Mouse (Mus musculus): ENCODE data around the gene Magix.
A peak's percentile ranks its signal among the peaks of the same experiment; 100 is the strongest.

The Magix gene

GRCm38 (mm10) chrX:7670390-7670881 lies 10.6 kb downstream of the Magix start:
- H3K36me3 ChIP-seq (ENCODE audit: insufficient read depth, low read length): peaks cover 25% of the 10 kb centered on the region
- no peak for TF ChIP-seq NANOG (IDR thresholded peaks at IDR 0.05; ENCODE audit: borderline replicate concordance, low read length)
- TF ChIP-seq CTCF (conservative IDR thresholded peaks at IDR 0.05; ENCODE audit: low read length): no peak
- TF ChIP-seq POU5F1 (IDR thresholded peaks at IDR 0.05; ENCODE audit: borderline replicate concordance, low read length): no peak
- H3K27me3 ChIP-seq (ENCODE audit: insufficient read depth, low read length): no peaks in the 10 kb centered on the region
- H3K9me3 ChIP-seq (ENCODE audit: low read length): no peaks in the 10 kb centered on the region
- peaks cover 67% of the 10 kb centered on the region for H3K4me1 ChIP-seq (replicated peaks; ENCODE audit: low read depth, low read length)
- H3K4me3 ChIP-seq (replicated peaks; ENCODE audit: low read length): peak overlapping the region; percentile 86

- TF ChIP-seq CTCF (conservative IDR thresholded peaks at IDR 0.05; ENCODE audit: low read length) (no peak), POU5F1 (IDR thresholded peaks at IDR 0.05; ENCODE audit: borderline replicate concordance, low read length) (no peak)
Observed at GRCm38 (mm10) chrX:7665739-7666502, 15.1 kb downstream of the Magix start.

GRCm38 (mm10) chrX:7664791-7665190 lies 16.3 kb downstream of the Magix start:
- peaks cover 44% of the 10 kb centered on the region for H3K4me1 ChIP-seq (replicated peaks; ENCODE audit: low read depth, low read length)
- 0 out of 2 replicates have a peak overlapping the region, but pooled peaks have one; percentile 7 for H3K4me3 ChIP-seq (replicated peaks; ENCODE audit: low read length)
- H3K36me3 ChIP-seq (ENCODE audit: insufficient read depth, low read length): peaks cover 28% of the 10 kb centered on the region
- no peaks in the 10 kb centered on the region for H3K27me3 ChIP-seq (ENCODE audit: insufficient read depth, low read length)
- H3K9me3 ChIP-seq (ENCODE audit: low read length): no peaks in the 10 kb centered on the region
- TF ChIP-seq NANOG (IDR thresholded peaks at IDR 0.05; ENCODE audit: borderline replicate concordance, low read length) (no peak), POU5F1 (IDR thresholded peaks at IDR 0.05; ENCODE audit: borderline replicate concordance, low read length) (no peak), CTCF (conservative IDR thresholded peaks at IDR 0.05; ENCODE audit: low read length) (no peak)

More at GRCm38 (mm10) chrX:7665739-7666502, 15.1 kb downstream of the Magix start:
- Histone ChIP-seq H3K9me3 (ENCODE audit: low read length) (no peaks in the 10 kb centered on the region), H3K4me1 (replicated peaks; ENCODE audit: low read depth, low read length) (peaks cover 44% of the 10 kb centered on the region), H3K4me3 (replicated peaks; ENCODE audit: low read length) (0 out of 2 replicates have a peak overlapping the region, but pooled peaks have one; percentile 3), H3K27me3 (ENCODE audit: insufficient read depth, low read length) (no peaks in the 10 kb centered on the region), H3K36me3 (ENCODE audit: insufficient read depth, low read length) (peaks cover 28% of the 10 kb centered on the region)

GRCm38 (mm10) chrX:7662936-7663335 lies 18.1 kb downstream of the Magix start:
- TF ChIP-seq POU5F1 (IDR thresholded peaks at IDR 0.05; ENCODE audit: borderline replicate concordance, low read length) (no peak), NANOG (IDR thresholded peaks at IDR 0.05; ENCODE audit: borderline replicate concordance, low read length) (no peak), CTCF (conservative IDR thresholded peaks at IDR 0.05; ENCODE audit: low read length) (no peak)
- peaks cover 50% of the 10 kb centered on the region for H3K4me1 ChIP-seq (replicated peaks; ENCODE audit: low read depth, low read length)
- no peaks in the 10 kb centered on the region for H3K27me3 ChIP-seq (ENCODE audit: insufficient read depth, low read length)
- no peaks in the 10 kb centered on the region for H3K9me3 ChIP-seq (ENCODE audit: low read length)
- peaks cover 14% of the 10 kb centered on the region for H3K36me3 ChIP-seq (ENCODE audit: insufficient read depth, low read length)
- H3K4me3 ChIP-seq (replicated peaks; ENCODE audit: low read length): no peak overlapping the region

GRCm38 (mm10) chrX:7661086-7661485 lies 20.0 kb downstream of the Magix start:
- TF ChIP-seq POU5F1 (IDR thresholded peaks at IDR 0.05; ENCODE audit: borderline replicate concordance, low read length) (no peak), CTCF (conservative IDR thresholded peaks at IDR 0.05; ENCODE audit: low read length) (no peak), NANOG (IDR thresholded peaks at IDR 0.05; ENCODE audit: borderline replicate concordance, low read length) (no peak)
- peaks cover 38% of the 10 kb centered on the region for H3K4me1 ChIP-seq (replicated peaks; ENCODE audit: low read depth, low read length)
- no peaks in the 10 kb centered on the region for H3K27me3 ChIP-seq (ENCODE audit: insufficient read depth, low read length)
- H3K4me3 ChIP-seq (replicated peaks; ENCODE audit: low read length): no peak overlapping the region
- H3K9me3 ChIP-seq (ENCODE audit: low read length): no peaks in the 10 kb centered on the region
- peaks cover 3% of the 10 kb centered on the region; the same call in 1 of the 2 replicates for H3K36me3 ChIP-seq (ENCODE audit: insufficient read depth, low read length)

- peaks cover 22% of the 10 kb centered on the region for H3K4me1 ChIP-seq (replicated peaks; ENCODE audit: low read depth, low read length)
- peak overlapping the region; percentile 69 for H3K4me3 ChIP-seq (replicated peaks; ENCODE audit: low read length)
- no peaks in the 10 kb centered on the region for H3K27me3 ChIP-seq (ENCODE audit: insufficient read depth, low read length)
- no peaks in the 10 kb centered on the region for H3K9me3 ChIP-seq (ENCODE audit: low read length)
- no peak for TF ChIP-seq POU5F1 (IDR thresholded peaks at IDR 0.05; ENCODE audit: borderline replicate concordance, low read length)
- no peak for TF ChIP-seq NANOG (IDR thresholded peaks at IDR 0.05; ENCODE audit: borderline replicate concordance, low read length)
- no peak for TF ChIP-seq CTCF (conservative IDR thresholded peaks at IDR 0.05; ENCODE audit: low read length)
- H3K36me3 ChIP-seq (ENCODE audit: insufficient read depth, low read length): peaks cover 3% of the 10 kb centered on the region; the same call in 1 of the 2 replicates
Observed at GRCm38 (mm10) chrX:7658785-7659589, 22.1 kb downstream of the Magix start.

GRCm38 (mm10) chrX:7658031-7658784 lies 22.8 kb downstream of the Magix start:
- peaks cover under 1% of the 10 kb centered on the region; the same call in 1 of the 2 replicates for H3K36me3 ChIP-seq (ENCODE audit: insufficient read depth, low read length)
- peaks cover 25% of the 10 kb centered on the region for H3K4me1 ChIP-seq (replicated peaks; ENCODE audit: low read depth, low read length)
- no peak for TF ChIP-seq NANOG (IDR thresholded peaks at IDR 0.05; ENCODE audit: borderline replicate concordance, low read length)
- TF ChIP-seq POU5F1 (IDR thresholded peaks at IDR 0.05; ENCODE audit: borderline replicate concordance, low read length): no peak
- no peak for TF ChIP-seq CTCF (conservative IDR thresholded peaks at IDR 0.05; ENCODE audit: low read length)
- H3K9me3 ChIP-seq (ENCODE audit: low read length): no peaks in the 10 kb centered on the region
- H3K4me3 ChIP-seq (replicated peaks; ENCODE audit: low read length): peak overlapping the region; percentile 69
- H3K27me3 ChIP-seq (ENCODE audit: insufficient read depth, low read length): no peaks in the 10 kb centered on the region
